In the genomic region with DNA sequence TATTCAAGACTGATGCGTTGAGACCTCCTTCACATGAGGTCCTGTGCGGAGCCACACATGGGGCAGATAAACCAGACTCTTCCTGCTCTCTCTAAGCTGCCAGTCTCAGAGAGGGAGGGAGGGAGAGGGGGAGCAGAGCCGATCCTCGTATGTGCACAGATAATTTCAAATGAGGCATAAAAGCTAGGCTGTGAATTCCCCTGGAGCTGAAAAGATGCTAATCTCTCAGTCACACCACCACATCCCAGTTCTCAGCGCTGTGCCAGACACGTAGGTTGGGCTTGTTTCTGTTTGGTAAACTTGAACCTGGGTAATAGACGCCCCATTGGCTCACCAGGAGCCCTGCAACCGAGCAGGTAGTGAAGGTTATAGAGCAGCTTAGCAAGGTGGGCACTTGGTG, we compare ENCODE assay signal across 14 mouse cellular contexts. TPM values are rescaled to one million over a fixed set of nuclear protein-coding genes. Genes with fewer than 3 reads are reported as not detected.
A peak's percentile ranks its signal among the peaks of the same experiment; 100 is the strongest.
DNase-seq lines count a peak whose midpoint lies in the region; ATAC-seq lines count a peak whose summit lies in the region.
"Had no signal": no experiment of that assay in that cellular context is flagged by ENCODE, and none has a peak within 500 bp of the region (broad histone marks: within the 10 kb centered on the region; RNA-seq: fewer than 3 reads in every experiment).

No protein-coding gene starts in this region.

- intact Hi-C loops in heart, postnatal 25 days (cut with DNase I): loop anchor here (5.0 kb wide), 2 partner anchors 36 to 49 kb away; no protein-coding TSS in a partner anchor

- H3K27ac ChIP-seq in heart, embryonic 16.5 days (ENCODE audit: low read length): 0 out of 2 replicates have a peak overlapping the region, but pooled peaks have one; percentile 16
- H3K27ac ChIP-seq in lung, embryonic 16.5 days (ENCODE audit: low read length): peak overlapping the region; percentile 85
- peak overlapping the region; percentile 31; the same call in 1 of the 2 replicates for H3K27ac ChIP-seq in limb, embryonic 10.5 days

- H3K9ac ChIP-seq in heart, embryonic 16.5 days (ENCODE audit: low read length): no peak overlapping the region
- H3K9ac ChIP-seq in lung, embryonic 16.5 days (ENCODE audit: low read length): peak overlapping the region; percentile 17; the same call in 1 of the 2 replicates
- H3K9ac ChIP-seq: embryonic facial prominence, embryonic 12.5 days had no signal

- no peak for DNase-seq in heart, postnatal 25 days (ENCODE audit: low spot score)
- no peak for DNase-seq in lung, postnatal 10 days
- peak; percentile 38 for DNase-seq in brain, adult 2 months (ENCODE audit: low read depth, low spot score)
- DNase-seq in limb, embryonic 10.5 days (ENCODE audit: low spot score): no peak
- no peak for DNase-seq in left cerebral cortex, adult 8-10 months (ENCODE audit: low spot score in 2 of 2)
- DNase-seq: adrenal gland, adult 2 months; cerebellum, postnatal 25 days; gastrocnemius, postnatal 36 days had no signal

- H3K4me1 ChIP-seq in heart, embryonic 16.5 days (ENCODE audit: control insufficient read depth, insufficient read depth, low read length): peaks cover 43% of the 10 kb centered on the region
- H3K4me1 ChIP-seq in lung, embryonic 16.5 days (replicated peaks; ENCODE audit: control insufficient read depth, insufficient read depth, low read length): peaks cover 61% of the 10 kb centered on the region
- H3K4me1 ChIP-seq in limb, embryonic 10.5 days: peaks cover 72% of the 10 kb centered on the region

- H3K36me3 ChIP-seq in heart, embryonic 16.5 days (ENCODE audit: control insufficient read depth, insufficient read depth): 0 out of 2 replicates have a peak, but pooled peaks cover 4% of the 10 kb centered on the region
- peaks cover 7% of the 10 kb centered on the region for H3K36me3 ChIP-seq in lung, embryonic 16.5 days (ENCODE audit: control insufficient read depth, insufficient read depth, low read length)
- peaks cover 41% of the 10 kb centered on the region for H3K36me3 ChIP-seq in limb, embryonic 10.5 days

- H3K9me3 ChIP-seq in heart, embryonic 16.5 days (replicated peaks; ENCODE audit: control insufficient read depth, low read length): no peaks in the 10 kb centered on the region
- no peaks in the 10 kb centered on the region for H3K9me3 ChIP-seq in lung, embryonic 16.5 days (ENCODE audit: control insufficient read depth, low read length)
- H3K9me3 ChIP-seq in limb, embryonic 10.5 days (replicated peaks): no peaks in the 10 kb centered on the region
- H3K9me3 ChIP-seq: embryonic facial prominence, embryonic 12.5 days had no signal

- no peak overlapping the region for H3K4me3 ChIP-seq in heart, embryonic 16.5 days (ENCODE audit: low read length)
- H3K4me3 ChIP-seq in lung, embryonic 16.5 days (ENCODE audit: low read length): no peak overlapping the region
- no peak overlapping the region for H3K4me3 ChIP-seq in limb, embryonic 10.5 days
- H3K4me3 ChIP-seq: embryonic facial prominence, embryonic 12.5 days; myocyte had no signal

- H3K4me2 ChIP-seq in heart, embryonic 16.5 days (ENCODE audit: low read depth, low read length): no peak overlapping the region
- H3K4me2 ChIP-seq in lung, embryonic 16.5 days (ENCODE audit: low read depth, low read length): no peak overlapping the region
- H3K4me2 ChIP-seq: embryonic facial prominence, embryonic 12.5 days had no signal

- WGBS in heart, embryonic 16.5 days: 59% methylated on average over 8 of the region's 8 CpGs
- WGBS in lung, embryonic 16.5 days: 44% methylated on average over 8 of the region's 8 CpGs
- WGBS in limb, embryonic 10.5 days: 88% methylated on average over 8 of the region's 8 CpGs

- H3K27me3 ChIP-seq in heart, embryonic 16.5 days (ENCODE audit: control insufficient read depth, insufficient read depth, low read length): no peaks in the 10 kb centered on the region
- H3K27me3 ChIP-seq in lung, embryonic 16.5 days (ENCODE audit: control insufficient read depth, insufficient read depth, low read depth, low read length): no peaks in the 10 kb centered on the region
- H3K27me3 ChIP-seq in limb, embryonic 10.5 days (ENCODE audit: low read depth, poor library complexity, severe bottlenecking): no peaks in the 10 kb centered on the region
- H3K27me3 ChIP-seq: embryonic facial prominence, embryonic 12.5 days had no signal

- ATAC-seq in heart, embryonic 16.5 days (replicated peaks; ENCODE audit: extremely low read depth, insufficient read depth, low FRiP score): no peak
- no peak for ATAC-seq in lung, embryonic 16.5 days (ENCODE audit: low read depth)
- ATAC-seq: forebrain, embryonic 16.5 days had no signal

RNA-seq across cellular contexts. Expression of gene Epha2, which starts 12.4 kb away (rescaled TPM):
- polyA plus RNA-seq in heart, embryonic 16.5 days (2015; fragmentation: Nextera tagmentation; extraction: Ambion mirVana): 3.1 and 3.9 TPM in 2 replicates
- 1 to 10 TPM; 6.8 to 7.7 TPM for total RNA-seq in heart, postnatal 25 days (2021)
- polyA plus RNA-seq in lung, embryonic 16.5 days (2015; fragmentation: Nextera tagmentation; extraction: Ambion mirVana): 11.6 and 11.8 TPM in 2 replicates
- 4.6 and 5.6 TPM in 2 replicates for polyA plus RNA-seq in limb, embryonic 10.5 days (2016; fragmentation: Nextera tagmentation; extraction: Ambion mirVana)
- 1 to 10 TPM in 3 of 4 experiments, under 1 TPM in 1; 0.98 to 1.7 (median 1.2) TPM for total RNA-seq in left cerebral cortex, adult 8-10 months (2022)

RNA-seq across cellular contexts. Expression of gene Fam131c, which starts 54.5 kb away (rescaled TPM):
- polyA plus RNA-seq in heart, embryonic 16.5 days (2015; fragmentation: Nextera tagmentation; extraction: Ambion mirVana): 0.58 and 0.87 TPM in 2 replicates
- total RNA-seq in heart, postnatal 25 days (2021): under 1 TPM; 0.42 to 0.73 TPM
- 3.3 and 3.6 TPM in 2 replicates for polyA plus RNA-seq in lung, embryonic 16.5 days (2015; fragmentation: Nextera tagmentation; extraction: Ambion mirVana)
- 0.14 and 0.29 TPM in 2 replicates for polyA plus RNA-seq in limb, embryonic 10.5 days (2016; fragmentation: Nextera tagmentation; extraction: Ambion mirVana)
- 1 to 10 TPM; 2.7 to 4.1 (median 3.6) TPM for total RNA-seq in left cerebral cortex, adult 8-10 months (2022)
- total RNA-seq: megakaryocyte progenitor cell, adult 5-6 weeks had no signal

Comparison
In these comparisons a context has a peak if more than half of its experiments do, and no peak if none do; other contexts are left out.
1. H3K27ac ChIP-seq: peak in every context shown above with its lines; median percentile 85 in lung, embryonic 16.5 days; 31 in limb, embryonic 10.5 days; 16 in heart, embryonic 16.5 days.